Mouse (Mus musculus): ENCODE data around the gene Stxbp2. TPM values are rescaled to one million over a fixed set of nuclear protein-coding genes. Genes with fewer than 3 reads are reported as not detected.
A peak's percentile ranks its signal among the peaks of the same experiment; 100 is the strongest.

The Stxbp2 gene
- total and polyA plus RNA-seq, 2 experiments, result 33.6 to 78.2 TPM

DNA sequence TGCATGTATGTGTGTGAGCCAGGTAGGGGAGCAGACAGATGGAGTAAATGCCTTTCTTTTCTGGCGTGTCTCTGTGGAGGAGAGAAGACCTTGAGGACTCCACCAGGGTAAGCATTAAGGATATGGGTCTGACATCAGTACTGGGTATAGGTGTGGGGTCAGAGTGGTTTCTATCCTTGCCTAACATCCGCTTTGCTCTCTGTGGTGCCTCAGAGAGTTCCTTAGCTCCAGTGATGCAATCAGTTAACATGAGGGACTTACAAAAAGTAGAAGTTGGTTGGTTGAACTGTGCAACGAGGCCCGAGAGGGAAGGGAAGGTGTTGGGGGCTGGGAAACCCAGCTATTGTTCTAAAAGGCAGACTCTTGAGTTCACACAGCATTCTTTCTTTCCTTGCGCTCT, 33.6 kb downstream of the Stxbp2 start:
- H3K79me2 ChIP-seq (ENCODE audit: control insufficient read depth, insufficient read depth, low read length), result no peaks in the 10 kb centered on the region
- no peaks in the 10 kb centered on the region for H3K27me3 ChIP-seq (ENCODE audit: control insufficient read depth, insufficient read depth, low read length)
- no peak overlapping the region for H3K27ac ChIP-seq (replicated peaks; ENCODE audit: insufficient read depth, low read depth, low read length)
- no peaks in the 10 kb centered on the region for H3K36me3 ChIP-seq (ENCODE audit: control insufficient read depth, insufficient read depth, low read length)
- H3K4me3 ChIP-seq (ENCODE audit: insufficient read depth, low read depth, low read length), result no peak overlapping the region
- no peak for TF ChIP-seq POLR2A (IDR thresholded peaks at IDR 0.05; ENCODE audit: extremely low read depth, insufficient read depth, low read length)
- no peak for TF ChIP-seq CTCF (IDR thresholded peaks at IDR 0.05; ENCODE audit: low read depth, low read length)
- no peak for DNase-seq (ENCODE audit: extremely low read depth, low read depth, low spot score)
- H3K9ac ChIP-seq (ENCODE audit: low read depth, low read length), result no peak overlapping the region
- H3K4me1 ChIP-seq (ENCODE audit: control insufficient read depth, insufficient read depth, low read length), result no peaks in the 10 kb centered on the region
- 52% methylated on average over 5 of the region's 5 CpGs for WGBS

DNA sequence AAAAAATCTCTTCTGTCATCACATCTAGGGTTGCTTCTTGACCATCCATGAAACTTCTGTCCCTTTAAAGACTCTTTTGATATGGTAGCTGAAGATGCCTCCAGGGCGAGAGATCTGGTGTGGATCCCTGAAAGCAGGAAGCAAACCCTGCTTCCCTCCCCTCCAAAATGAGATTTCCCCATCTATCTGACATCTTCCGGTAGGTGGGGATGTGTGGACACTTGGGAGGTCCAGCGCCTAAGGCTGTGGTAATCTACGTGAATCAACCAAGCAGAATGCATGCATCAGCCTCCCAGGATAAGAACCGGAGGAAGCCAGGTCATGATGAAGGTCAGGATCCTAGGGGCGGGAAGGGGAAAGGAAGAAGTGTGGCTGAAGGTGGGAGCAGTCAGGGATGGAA, 34.8 kb downstream of the Stxbp2 start, which contains the start of gene Mcemp1:
TSS of gene Mcemp1 (plus strand) at position 248 of the 400 bp plus-strand sequence.
- H3K27ac ChIP-seq (replicated peaks; ENCODE audit: insufficient read depth, low read depth, low read length), result no peak within 1 kb of the TSS
- TF ChIP-seq POLR2A (IDR thresholded peaks at IDR 0.05; ENCODE audit: extremely low read depth, insufficient read depth, low read length) (no peak), CTCF (IDR thresholded peaks at IDR 0.05; ENCODE audit: low read depth, low read length) (no peak)
- DNase-seq (ENCODE audit: extremely low read depth, low read depth, low spot score), result no peak

GRCm38 (mm10) chr8:3670388-3670787, 39.6 kb downstream of the Stxbp2 start:
- H3K27ac ChIP-seq (replicated peaks; ENCODE audit: insufficient read depth, low read depth, low read length), result no peak overlapping the region
- 72% methylated on average over 2 of the region's 2 CpGs for WGBS
- H3K36me3 ChIP-seq (ENCODE audit: control insufficient read depth, insufficient read depth, low read length), result no peaks in the 10 kb centered on the region

More for the DNA sequence above, 34.8 kb downstream of the Stxbp2 start, which contains the start of gene Mcemp1:
- 70% methylated on average over 6 of the region's 6 CpGs for WGBS
- Histone ChIP-seq H3K27me3 (ENCODE audit: control insufficient read depth, insufficient read depth, low read length) (no peaks in the 10 kb centered on the region), H3K36me3 (ENCODE audit: control insufficient read depth, insufficient read depth, low read length) (no peaks in the 10 kb centered on the region), H3K4me3 (ENCODE audit: insufficient read depth, low read depth, low read length) (no peak within 1 kb of the TSS), H3K79me2 (ENCODE audit: control insufficient read depth, insufficient read depth, low read length) (no peaks in the 10 kb centered on the region), H3K9ac (ENCODE audit: low read depth, low read length) (no peak within 1 kb of the TSS), H3K4me1 (ENCODE audit: control insufficient read depth, insufficient read depth, low read length) (no peaks in the 10 kb centered on the region)

GRCm38 (mm10) chr8:3671980-3672491, 41.3 kb downstream of the Stxbp2 start, which contains the start of gene Fcor:
TSS of gene Fcor (minus strand) at chr8:3672362.
- no peak within 1 kb of the TSS for H3K27ac ChIP-seq (replicated peaks; ENCODE audit: insufficient read depth, low read depth, low read length)

More at GRCm38 (mm10) chr8:3670388-3670787, 39.6 kb downstream of the Stxbp2 start:
- no peak for DNase-seq (ENCODE audit: extremely low read depth, low read depth, low spot score)
- Histone ChIP-seq H3K4me3 (ENCODE audit: insufficient read depth, low read depth, low read length) (no peak overlapping the region), H3K9ac (ENCODE audit: low read depth, low read length) (no peak overlapping the region), H3K27me3 (ENCODE audit: control insufficient read depth, insufficient read depth, low read length) (no peaks in the 10 kb centered on the region), H3K79me2 (ENCODE audit: control insufficient read depth, insufficient read depth, low read length) (no peaks in the 10 kb centered on the region), H3K4me1 (ENCODE audit: control insufficient read depth, insufficient read depth, low read length) (peaks cover 1% of the 10 kb centered on the region; the same call in 1 of the 2 replicates)
- TF ChIP-seq POLR2A (IDR thresholded peaks at IDR 0.05; ENCODE audit: extremely low read depth, insufficient read depth, low read length) (no peak), CTCF (IDR thresholded peaks at IDR 0.05; ENCODE audit: low read depth, low read length) (no peak)

DNA sequence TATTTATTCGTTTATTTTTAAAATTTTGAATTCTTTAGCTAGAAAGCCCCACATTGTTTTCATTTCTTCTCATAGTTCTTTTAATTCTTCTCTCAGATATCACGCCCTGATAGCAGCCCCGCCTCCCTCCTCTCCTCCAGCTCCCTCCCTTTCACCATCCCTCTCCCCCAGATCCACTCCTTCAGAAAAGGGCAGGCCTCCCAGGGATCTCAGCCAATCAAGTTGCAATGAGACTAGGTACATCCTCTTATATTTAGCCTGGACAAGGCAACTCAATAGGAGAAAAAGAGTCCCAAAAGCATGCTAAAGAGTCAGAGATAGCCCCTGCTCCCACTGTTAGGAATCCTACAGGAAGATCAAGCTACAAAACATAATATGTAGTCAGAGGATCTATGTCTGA, 43.9 kb downstream of the Stxbp2 start:
- H3K36me3 ChIP-seq (ENCODE audit: control insufficient read depth, insufficient read depth, low read length), result peaks cover under 1% of the 10 kb centered on the region; the same call in 1 of the 2 replicates
- H3K27me3 ChIP-seq (ENCODE audit: control insufficient read depth, insufficient read depth, low read length), result no peaks in the 10 kb centered on the region
- TF ChIP-seq CTCF (IDR thresholded peaks at IDR 0.05; ENCODE audit: low read depth, low read length) (no peak), POLR2A (IDR thresholded peaks at IDR 0.05; ENCODE audit: extremely low read depth, insufficient read depth, low read length) (no peak)
- peaks cover 1% of the 10 kb centered on the region; the same call in 1 of the 2 replicates for H3K4me1 ChIP-seq (ENCODE audit: control insufficient read depth, insufficient read depth, low read length)
- no peak overlapping the region for H3K9ac ChIP-seq (ENCODE audit: low read depth, low read length)
- peaks cover 5% of the 10 kb centered on the region; the same call in 1 of the 2 replicates for H3K79me2 ChIP-seq (ENCODE audit: control insufficient read depth, insufficient read depth, low read length)
- no peak for DNase-seq (ENCODE audit: extremely low read depth, low read depth, low spot score)
- WGBS, result 84% methylated on average over 3 of the region's 3 CpGs
- H3K27ac ChIP-seq (replicated peaks; ENCODE audit: insufficient read depth, low read depth, low read length), result no peak overlapping the region
- H3K4me3 ChIP-seq (ENCODE audit: insufficient read depth, low read depth, low read length), result no peak overlapping the region

More at GRCm38 (mm10) chr8:3671980-3672491, 41.3 kb downstream of the Stxbp2 start, which contains the start of gene Fcor:
- no peaks in the 10 kb centered on the region for H3K27me3 ChIP-seq (ENCODE audit: control insufficient read depth, insufficient read depth, low read length)
- H3K9ac ChIP-seq (ENCODE audit: low read depth, low read length), result peak within 1 kb of the TSS; percentile 57
- H3K36me3 ChIP-seq (ENCODE audit: control insufficient read depth, insufficient read depth, low read length), result no peaks in the 10 kb centered on the region
- DNase-seq (ENCODE audit: extremely low read depth, low read depth, low spot score), result peak; percentile 72
- peak within 1 kb of the TSS; percentile 49 for H3K4me3 ChIP-seq (ENCODE audit: insufficient read depth, low read depth, low read length)
- peaks cover 1% of the 10 kb centered on the region; the same call in 1 of the 2 replicates for H3K4me1 ChIP-seq (ENCODE audit: control insufficient read depth, insufficient read depth, low read length)
- WGBS, result under 1% methylated on average over 23 of the region's 23 CpGs
- H3K79me2 ChIP-seq (ENCODE audit: control insufficient read depth, insufficient read depth, low read length), result no peaks in the 10 kb centered on the region
- TF ChIP-seq CTCF (IDR thresholded peaks at IDR 0.05; ENCODE audit: low read depth, low read length) (peak; percentile 97), POLR2A (IDR thresholded peaks at IDR 0.05; ENCODE audit: extremely low read depth, insufficient read depth, low read length) (no peak)

Data from liver, adult 2 months (tissue).